Mouse (Mus musculus) thymus, adult 2 months (tissue): ENCODE results near the gene Zfp341.

Experiments
- CTCF ChIP-seq: fragments of 200-500 bp; IDR thresholded peaks from 2 replicates; pipeline ENCODE4 v1.5.1; 2012; ENCODE audit warnings: mild to moderate bottlenecking, control low read depth, low read length, moderate library complexity, borderline replicate concordance; ENCODE audit not compliant: control insufficient read depth, poor library complexity, insufficient read depth; ENCODE audit errors: extremely low read depth
- POLR2A ChIP-seq: fragments of 200-500 bp; IDR thresholded peaks from 2 replicates; pipeline ENCODE4 v1.6.1; 2012; ENCODE audit warnings: mild to moderate bottlenecking, low read length, control low read depth, moderate library complexity; ENCODE audit not compliant: control insufficient read depth, poor library complexity, insufficient read depth; ENCODE audit errors: extremely low read depth

GRCm38 (mm10) chr2:154695690-154696089, 82.6 kb downstream of the Zfp341 start:
- no peak for TF ChIP-seq CTCF
- no peak for TF ChIP-seq POLR2A
